Mouse (Mus musculus): ENCODE measurements around the gene Fign. TPM values are rescaled to one million over a fixed set of nuclear protein-coding genes. Genes with fewer than 3 reads are reported as not detected.

Gene Fign
- polyA plus RNA-seq (2015; fragmentation: Nextera tagmentation; extraction: Ambion mirVana): 4.0 and 8.3 TPM in 2 replicates

DNA sequence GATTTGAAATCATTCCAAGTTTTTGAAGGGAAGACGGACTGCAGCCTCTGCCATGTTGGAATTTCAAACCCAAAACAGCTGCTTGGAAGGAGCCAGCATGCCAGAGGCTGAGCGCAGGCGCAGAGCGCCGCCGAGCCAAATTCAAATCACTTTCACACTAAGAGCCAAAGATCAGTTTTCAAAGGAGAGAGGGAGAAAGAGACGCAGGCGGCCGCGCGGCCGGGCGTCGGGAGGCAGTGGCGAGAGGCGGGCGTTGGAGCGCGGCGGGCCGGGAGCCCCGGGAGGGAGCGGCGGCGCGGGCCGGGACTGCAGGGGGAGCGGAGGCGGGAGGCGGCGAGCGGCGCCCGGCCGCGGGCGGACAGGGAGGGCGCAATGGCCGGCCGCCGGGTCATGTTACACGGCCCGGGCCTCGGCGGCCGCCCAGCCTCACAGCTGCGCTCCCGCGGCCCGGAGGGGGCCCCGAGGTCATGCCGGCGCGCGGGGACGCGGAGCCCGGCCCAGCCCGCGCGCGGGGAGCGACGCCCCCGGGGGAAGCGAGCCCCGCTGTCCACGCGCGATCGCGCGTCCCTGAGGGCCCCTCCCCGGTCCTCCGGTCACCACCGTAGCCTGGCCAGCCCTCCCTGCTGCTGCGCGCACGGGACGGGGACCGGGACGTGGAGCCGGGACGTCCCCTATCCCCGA lies at the start of gene Fign:
Gene Fign (minus strand): TSS at position 102 of the 681 bp plus-strand sequence.
- peak within 1 kb of the TSS; percentile 92 for H3K4me2 ChIP-seq (ENCODE audit: low read length)
- no peaks in the 10 kb centered on the region for H3K9me3 ChIP-seq (ENCODE audit: control insufficient read depth, low read length)
- peak within 1 kb of the TSS; percentile 84 for H3K27ac ChIP-seq (ENCODE audit: low read length)
- H3K4me3 ChIP-seq (replicated peaks; ENCODE audit: low read length): peak within 1 kb of the TSS; percentile 78
- H3K27me3 ChIP-seq (replicated peaks; ENCODE audit: control insufficient read depth, insufficient read depth, low read length): peaks cover 6% of the 10 kb centered on the region; the same call in 1 of the 2 replicates
- no peaks in the 10 kb centered on the region for H3K36me3 ChIP-seq (ENCODE audit: control insufficient read depth, insufficient read depth)
- ATAC-seq: peak; percentile 73
- WGBS: under 1% methylated on average over 43 of the region's 85 CpGs
- H3K9ac ChIP-seq (replicated peaks; ENCODE audit: low read depth, low read length): peak within 1 kb of the TSS; percentile 83
- peaks cover 14% of the 10 kb centered on the region for H3K4me1 ChIP-seq (replicated peaks; ENCODE audit: control insufficient read depth, insufficient read depth, low read length)

DNA sequence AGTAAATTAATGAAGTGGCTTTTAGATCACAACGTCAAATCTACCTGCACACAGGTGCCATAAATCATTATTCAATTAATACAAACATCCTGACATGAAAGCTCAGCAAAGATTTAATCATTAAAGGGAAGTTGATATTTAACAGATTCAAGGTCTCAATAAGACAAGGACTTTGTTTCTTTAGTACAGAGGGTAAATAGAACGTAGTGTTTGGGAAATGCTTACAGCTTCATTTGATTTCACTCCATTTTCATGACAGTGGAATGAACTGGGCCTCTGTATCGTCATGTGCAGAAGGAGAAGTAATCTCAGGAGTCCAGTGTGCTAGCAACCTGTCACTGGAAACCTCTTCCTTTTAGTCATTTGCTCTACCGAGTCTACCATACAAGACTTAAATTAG lies 35.8 kb upstream of the Fign start:
- no peak overlapping the region for H3K27ac ChIP-seq (ENCODE audit: low read length)
- H3K4me1 ChIP-seq (replicated peaks; ENCODE audit: control insufficient read depth, insufficient read depth, low read length): no peaks in the 10 kb centered on the region
- no peak overlapping the region for H3K4me2 ChIP-seq (ENCODE audit: low read length)
- no peaks in the 10 kb centered on the region for H3K27me3 ChIP-seq (replicated peaks; ENCODE audit: control insufficient read depth, insufficient read depth, low read length)
- WGBS: 87% methylated on average over 4 of the region's 4 CpGs
- ATAC-seq: no peak
- no peaks in the 10 kb centered on the region for H3K36me3 ChIP-seq (ENCODE audit: control insufficient read depth, insufficient read depth)
- H3K9ac ChIP-seq (replicated peaks; ENCODE audit: low read depth, low read length): no peak overlapping the region
- H3K9me3 ChIP-seq (ENCODE audit: control insufficient read depth, low read length): no peaks in the 10 kb centered on the region
- no peak overlapping the region for H3K4me3 ChIP-seq (replicated peaks; ENCODE audit: low read length)

DNA sequence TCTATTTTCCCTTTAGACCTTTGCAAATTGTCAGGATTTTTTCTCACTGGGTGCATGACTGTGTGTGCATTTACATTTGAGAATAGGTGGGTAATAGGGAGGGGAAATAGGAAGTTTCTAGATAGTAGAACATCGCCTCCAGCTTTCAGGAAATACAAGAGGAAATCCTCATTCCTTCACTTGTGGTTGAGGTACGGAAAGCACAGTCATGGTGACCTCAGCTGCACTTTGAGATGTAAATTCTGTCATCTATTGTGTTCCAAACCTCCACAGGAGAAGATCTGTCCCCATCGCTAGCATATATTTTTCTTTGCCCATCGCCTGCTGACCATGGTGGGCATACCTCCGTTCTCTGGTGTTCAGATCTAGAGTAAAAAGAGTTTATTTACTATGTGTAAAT lies 22.7 kb upstream of the Fign start:
- no peak overlapping the region for H3K9ac ChIP-seq (replicated peaks; ENCODE audit: low read depth, low read length)
- no peaks in the 10 kb centered on the region for H3K9me3 ChIP-seq (ENCODE audit: control insufficient read depth, low read length)
- H3K4me3 ChIP-seq (replicated peaks; ENCODE audit: low read length): no peak overlapping the region
- H3K36me3 ChIP-seq (ENCODE audit: control insufficient read depth, insufficient read depth): no peaks in the 10 kb centered on the region
- no peak overlapping the region for H3K27ac ChIP-seq (ENCODE audit: low read length)
- 94% methylated on average over 5 of the region's 5 CpGs for WGBS
- H3K4me1 ChIP-seq (replicated peaks; ENCODE audit: control insufficient read depth, insufficient read depth, low read length): no peaks in the 10 kb centered on the region
- H3K27me3 ChIP-seq (replicated peaks; ENCODE audit: control insufficient read depth, insufficient read depth, low read length): no peaks in the 10 kb centered on the region
- H3K4me2 ChIP-seq (ENCODE audit: low read length): no peak overlapping the region
- ATAC-seq: no peak

DNA sequence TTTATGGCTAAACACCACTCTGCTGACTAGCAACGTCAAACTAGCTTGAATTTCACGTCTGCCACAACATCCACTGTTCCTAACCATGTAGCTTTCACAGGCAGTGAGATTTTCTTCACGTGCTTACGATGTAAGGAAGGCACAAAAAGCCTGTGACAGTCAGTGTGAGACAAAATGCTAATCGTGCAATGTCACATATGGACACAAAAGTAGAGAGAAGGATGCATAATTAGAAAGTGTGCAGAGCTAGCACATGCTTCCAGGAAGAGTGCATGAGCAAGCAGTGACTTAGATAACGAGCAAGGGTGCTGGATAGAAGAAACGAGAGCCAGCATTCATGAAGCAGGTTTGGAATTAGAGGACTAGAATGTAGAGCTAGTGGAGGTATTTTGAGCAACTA lies 18.8 kb upstream of the Fign start:
- no peaks in the 10 kb centered on the region for H3K36me3 ChIP-seq (ENCODE audit: control insufficient read depth, insufficient read depth)
- no peaks in the 10 kb centered on the region for H3K27me3 ChIP-seq (replicated peaks; ENCODE audit: control insufficient read depth, insufficient read depth, low read length)
- no peaks in the 10 kb centered on the region for H3K4me1 ChIP-seq (replicated peaks; ENCODE audit: control insufficient read depth, insufficient read depth, low read length)
- H3K4me2 ChIP-seq (ENCODE audit: low read length): no peak overlapping the region
- no peaks in the 10 kb centered on the region for H3K9me3 ChIP-seq (ENCODE audit: control insufficient read depth, low read length)
- ATAC-seq: no peak
- H3K9ac ChIP-seq (replicated peaks; ENCODE audit: low read depth, low read length): no peak overlapping the region
- H3K4me3 ChIP-seq (replicated peaks; ENCODE audit: low read length): no peak overlapping the region
- 33% methylated on average over 7 of the region's 7 CpGs for whole genome bisulfite sequencing
- H3K27ac ChIP-seq (ENCODE audit: low read length): no peak overlapping the region

DNA sequence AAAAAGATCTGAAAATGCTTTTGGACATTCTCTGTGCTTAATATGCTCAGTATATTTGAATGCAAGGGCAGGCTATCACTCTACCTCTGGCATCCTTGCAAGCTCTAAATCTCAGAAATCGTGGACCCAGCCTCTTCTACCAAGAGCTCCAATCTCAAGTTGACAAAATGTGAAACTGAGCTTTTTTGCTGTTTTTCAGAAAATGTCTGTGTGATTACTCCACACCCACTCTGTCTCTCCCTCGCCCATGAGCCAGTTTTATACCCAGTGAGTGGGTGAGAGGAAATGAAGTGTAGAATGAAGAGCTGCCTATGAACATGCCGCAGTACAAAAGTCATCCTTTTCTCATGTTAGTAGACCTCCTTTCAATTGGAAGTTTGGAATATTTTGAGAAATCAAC lies 13.3 kb upstream of the Fign start:
- no peak for ATAC-seq
- peaks cover 4% of the 10 kb centered on the region; the same call in 1 of the 2 replicates for H3K4me1 ChIP-seq (replicated peaks; ENCODE audit: control insufficient read depth, insufficient read depth, low read length)
- 92% methylated on average over 3 of the region's 3 CpGs for WGBS

DNA sequence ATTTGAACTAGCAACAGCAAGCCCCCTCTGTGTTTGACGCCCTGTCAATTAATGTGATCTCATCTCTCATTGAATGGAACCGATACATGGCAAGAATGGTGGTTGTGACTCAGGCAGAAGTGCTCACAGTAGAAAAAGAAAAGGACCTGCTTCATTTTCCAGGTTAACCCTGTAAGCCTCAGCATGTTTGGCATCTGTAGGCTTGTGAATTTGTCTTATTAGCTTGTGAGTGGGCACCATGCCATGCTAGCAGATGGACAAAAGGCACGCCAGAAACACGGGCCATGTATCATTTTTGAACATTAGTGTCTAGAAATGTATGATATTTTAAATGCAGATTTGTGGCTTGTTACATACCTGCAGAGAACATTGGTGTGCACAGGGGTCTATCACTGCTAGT lies 12.0 kb upstream of the Fign start:
- Histone ChIP-seq H3K9ac (replicated peaks; ENCODE audit: low read depth, low read length) (no peak overlapping the region), H3K4me1 (replicated peaks; ENCODE audit: control insufficient read depth, insufficient read depth, low read length) (peaks cover 4% of the 10 kb centered on the region; the same call in 1 of the 2 replicates), H3K27ac (ENCODE audit: low read length) (no peak overlapping the region), H3K4me3 (replicated peaks; ENCODE audit: low read length) (no peak overlapping the region), H3K36me3 (ENCODE audit: control insufficient read depth, insufficient read depth) (no peaks in the 10 kb centered on the region), H3K4me2 (ENCODE audit: low read length) (no peak overlapping the region), H3K9me3 (ENCODE audit: control insufficient read depth, low read length) (no peaks in the 10 kb centered on the region), H3K27me3 (replicated peaks; ENCODE audit: control insufficient read depth, insufficient read depth, low read length) (no peaks in the 10 kb centered on the region)
- ATAC-seq: no peak
- 38% methylated on average over 4 of the region's 4 CpGs for WGBS

More for the DNA sequence above, 13.3 kb upstream of the Fign start:
- Histone ChIP-seq H3K4me2 (ENCODE audit: low read length) (no peak overlapping the region), H3K9me3 (ENCODE audit: control insufficient read depth, low read length) (no peaks in the 10 kb centered on the region), H3K27me3 (replicated peaks; ENCODE audit: control insufficient read depth, insufficient read depth, low read length) (no peaks in the 10 kb centered on the region), H3K36me3 (ENCODE audit: control insufficient read depth, insufficient read depth) (no peaks in the 10 kb centered on the region), H3K27ac (ENCODE audit: low read length) (no peak overlapping the region), H3K9ac (replicated peaks; ENCODE audit: low read depth, low read length) (no peak overlapping the region), H3K4me3 (replicated peaks; ENCODE audit: low read length) (no peak overlapping the region)

DNA sequence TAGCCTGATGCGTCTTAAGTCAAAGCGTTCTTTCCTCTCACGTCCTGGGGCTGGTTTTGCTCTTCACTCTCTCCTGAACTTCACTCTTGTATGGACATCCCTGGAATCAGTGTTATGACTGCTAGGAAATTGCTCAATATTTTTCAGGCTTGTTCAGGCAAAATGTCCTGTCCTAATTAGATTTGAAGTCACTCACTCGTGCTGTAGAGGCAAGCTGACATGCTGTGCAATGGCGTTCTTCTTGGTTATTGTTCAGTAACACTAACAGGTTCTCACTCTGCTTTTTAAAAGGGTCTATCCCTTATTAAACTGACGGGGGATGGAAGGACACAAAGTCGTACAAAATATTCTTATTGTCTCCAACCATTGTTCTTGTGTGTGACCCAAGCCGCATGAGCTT lies 10.2 kb upstream of the Fign start:
- Histone ChIP-seq H3K4me3 (replicated peaks; ENCODE audit: low read length) (no peak overlapping the region), H3K27me3 (replicated peaks; ENCODE audit: control insufficient read depth, insufficient read depth, low read length) (no peaks in the 10 kb centered on the region), H3K9me3 (ENCODE audit: control insufficient read depth, low read length) (no peaks in the 10 kb centered on the region), H3K4me1 (replicated peaks; ENCODE audit: control insufficient read depth, insufficient read depth, low read length) (peaks cover 4% of the 10 kb centered on the region; the same call in 1 of the 2 replicates), H3K36me3 (ENCODE audit: control insufficient read depth, insufficient read depth) (no peaks in the 10 kb centered on the region), H3K9ac (replicated peaks; ENCODE audit: low read depth, low read length) (no peak overlapping the region), H3K4me2 (ENCODE audit: low read length) (no peak overlapping the region), H3K27ac (ENCODE audit: low read length) (no peak overlapping the region)
- 45% methylated on average over 8 of the region's 8 CpGs for WGBS
- no peak for ATAC-seq

DNA sequence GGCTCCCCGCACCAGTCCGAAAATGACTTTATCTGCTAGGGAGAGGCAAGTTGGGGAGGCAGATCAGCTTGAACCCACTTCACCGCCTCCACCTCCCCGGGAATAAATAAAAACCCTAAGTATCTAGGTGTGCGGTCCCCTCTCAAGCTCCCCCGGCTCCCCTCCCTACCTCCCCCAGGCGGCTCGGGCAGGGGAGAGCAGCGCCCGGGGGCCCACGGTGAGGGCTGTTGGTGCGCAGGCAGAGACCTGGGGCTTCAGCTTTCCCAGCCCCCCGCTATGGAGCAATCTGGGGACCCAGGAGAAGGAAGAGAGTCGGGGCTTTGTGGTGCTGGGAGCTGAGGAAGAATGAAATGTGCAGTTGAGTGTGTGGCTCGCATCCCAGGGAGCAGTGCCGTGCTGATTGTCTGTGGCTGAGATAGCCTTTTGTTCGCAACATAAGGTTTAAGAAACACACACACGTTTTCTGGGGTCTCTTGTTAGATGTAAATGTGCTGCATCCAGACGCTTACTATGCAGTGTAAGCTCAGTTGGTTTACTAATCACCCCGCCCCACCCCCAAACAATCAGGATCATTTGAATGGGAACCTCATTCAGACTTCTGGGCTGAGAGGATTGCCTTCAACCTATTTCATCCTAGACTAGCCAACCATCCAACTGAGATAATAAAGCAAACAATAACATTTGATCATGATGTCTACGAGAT lies 931 bp upstream of the Fign start:
- H3K9ac ChIP-seq (replicated peaks; ENCODE audit: low read depth, low read length): peak overlapping the region; percentile 83
- H3K4me2 ChIP-seq (ENCODE audit: low read length): peak overlapping the region; percentile 92
- H3K27ac ChIP-seq (ENCODE audit: low read length): peak overlapping the region; percentile 84
- no peaks in the 10 kb centered on the region for H3K9me3 ChIP-seq (ENCODE audit: control insufficient read depth, low read length)
- peak overlapping the region; percentile 78 for H3K4me3 ChIP-seq (replicated peaks; ENCODE audit: low read length)
- peak; percentile 80 for ATAC-seq
- peaks cover 14% of the 10 kb centered on the region for H3K4me1 ChIP-seq (replicated peaks; ENCODE audit: control insufficient read depth, insufficient read depth, low read length)
- 0 out of 2 replicates have a peak, but pooled peaks cover 3% of the 10 kb centered on the region for H3K27me3 ChIP-seq (replicated peaks; ENCODE audit: control insufficient read depth, insufficient read depth, low read length)
- whole genome bisulfite sequencing: 3% methylated on average over 21 of the region's 21 CpGs
- no peaks in the 10 kb centered on the region for H3K36me3 ChIP-seq (ENCODE audit: control insufficient read depth, insufficient read depth)

DNA sequence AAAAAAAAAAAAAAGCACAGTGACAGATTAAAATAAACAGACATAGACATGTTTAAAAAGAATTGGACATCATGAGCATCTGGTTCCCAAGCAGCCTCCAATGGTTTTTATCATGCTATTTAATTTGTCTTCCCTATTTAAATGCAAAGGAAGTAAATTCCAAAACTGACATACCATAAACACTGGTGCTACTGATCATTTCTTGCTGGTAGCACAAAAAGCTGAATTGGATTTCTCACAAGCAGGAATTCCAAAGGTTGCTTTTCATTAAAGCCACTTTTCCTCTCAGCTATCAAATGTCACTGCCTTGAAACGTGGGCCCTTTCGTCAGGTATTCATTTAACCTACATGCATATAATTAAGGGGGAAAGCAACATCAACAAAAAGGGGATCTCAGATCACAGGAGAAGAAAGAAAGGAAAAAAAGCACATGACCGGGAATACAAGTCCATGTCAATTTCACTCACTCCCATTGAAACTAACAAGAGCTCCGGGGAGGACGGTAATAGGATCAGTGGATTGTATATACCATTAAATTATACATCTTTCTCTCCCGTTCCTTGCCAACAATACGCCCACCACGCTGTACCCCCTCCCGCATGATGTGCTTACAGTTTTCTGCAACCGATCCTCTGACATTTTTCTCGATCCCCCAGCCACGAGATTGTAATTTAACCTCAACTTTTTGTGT lies 972 bp downstream of the Fign start:
- WGBS: under 1% methylated on average over 12 of the region's 12 CpGs

More for the DNA sequence above, 972 bp downstream of the Fign start:
- Histone ChIP-seq H3K9me3 (ENCODE audit: control insufficient read depth, low read length) (no peaks in the 10 kb centered on the region), H3K27me3 (replicated peaks; ENCODE audit: control insufficient read depth, insufficient read depth, low read length) (peaks cover 10% of the 10 kb centered on the region), H3K36me3 (ENCODE audit: control insufficient read depth, insufficient read depth) (no peaks in the 10 kb centered on the region), H3K27ac (ENCODE audit: low read length) (no peak overlapping the region), H3K4me3 (replicated peaks; ENCODE audit: low read length) (peak overlapping the region; percentile 78), H3K4me2 (ENCODE audit: low read length) (peak overlapping the region; percentile 92), H3K4me1 (replicated peaks; ENCODE audit: control insufficient read depth, insufficient read depth, low read length) (peaks cover 14% of the 10 kb centered on the region), H3K9ac (replicated peaks; ENCODE audit: low read depth, low read length) (peak overlapping the region; percentile 24)
- ATAC-seq: no peak

All from forebrain, embryonic 16.5 days (tissue).